Mouse (Mus musculus) urinary bladder, postnatal 10 days (tissue): ENCODE data around the gene Vcam1.

Experiments used
- DNase-seq: peaks from one replicate; pipeline ENCODE4 v3.0.0; 2022; ENCODE audit warnings: low spot score

Vcam1 gene

GRCm38 (mm10) chr3:116126508-116127190 is 2.8 kb downstream of the Vcam1 start:
- DNase-seq, result no peak

GRCm38 (mm10) chr3:116126070-116126469 is 3.4 kb downstream of the Vcam1 start:
- no peak for DNase-seq

- no peak for DNase-seq
These were observed 5.7 kb downstream of the Vcam1 start for GRCm38 (mm10) chr3:116123827-116124226.

DNA sequence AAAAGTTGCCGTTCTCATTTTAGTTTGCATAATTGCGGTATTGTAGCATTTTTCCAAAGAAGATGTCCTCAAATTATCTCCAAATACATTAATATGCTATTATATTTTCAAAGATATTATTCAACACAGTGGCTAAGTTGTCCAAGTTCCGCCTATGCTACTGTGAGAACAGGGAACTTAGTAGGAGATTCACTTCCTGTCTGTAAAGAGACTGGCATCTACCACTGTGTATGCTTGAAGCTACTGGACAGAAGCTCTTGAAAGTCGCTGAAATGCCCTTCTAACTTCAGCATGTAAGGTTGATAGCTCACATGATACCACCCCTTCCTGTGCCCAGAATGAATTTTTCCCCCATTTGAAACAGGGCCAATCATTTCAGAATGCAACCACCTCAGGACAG is 6.8 kb downstream of the Vcam1 start:
- no peak for DNase-seq

DNA sequence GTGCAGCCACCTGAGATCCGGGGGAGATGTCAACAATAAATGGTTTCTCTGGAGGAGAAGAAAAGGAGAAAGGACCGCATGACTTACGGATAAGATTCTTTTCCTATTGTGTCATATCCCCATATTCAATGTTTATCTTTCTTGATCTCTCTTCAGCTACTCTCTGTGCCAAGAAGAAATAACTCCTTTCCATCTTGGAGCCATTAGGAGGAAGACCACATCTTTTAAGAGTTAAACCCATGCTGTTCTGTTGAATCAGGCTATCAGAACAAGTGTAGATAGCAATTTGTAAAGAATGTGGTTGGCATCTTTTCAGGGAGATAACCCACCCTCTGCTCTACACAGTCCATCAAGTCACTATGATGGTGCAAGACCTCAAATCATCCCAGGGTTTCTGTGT is 8.5 kb downstream of the Vcam1 start:
- no peak for DNase-seq

DNA sequence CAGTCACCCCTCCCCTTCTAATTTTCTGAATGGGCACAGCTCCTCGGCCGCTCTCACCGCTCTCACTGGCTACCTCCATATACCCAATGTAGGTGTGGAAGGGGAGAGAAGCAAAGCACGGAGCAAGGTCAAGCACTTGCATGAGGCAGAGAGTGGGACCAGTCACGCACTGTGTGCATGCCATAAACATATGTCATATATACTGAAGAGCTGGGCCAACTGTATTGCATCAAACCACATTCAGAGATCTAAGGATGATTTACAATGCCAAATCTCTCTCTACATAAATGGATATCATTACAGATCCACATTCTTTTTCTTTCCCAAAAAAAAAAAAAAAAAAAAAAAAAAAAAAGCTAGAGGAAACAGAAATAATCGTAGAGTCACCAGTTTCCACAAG is 9.1 kb downstream of the Vcam1 start:
- DNase-seq, result no peak

DNA sequence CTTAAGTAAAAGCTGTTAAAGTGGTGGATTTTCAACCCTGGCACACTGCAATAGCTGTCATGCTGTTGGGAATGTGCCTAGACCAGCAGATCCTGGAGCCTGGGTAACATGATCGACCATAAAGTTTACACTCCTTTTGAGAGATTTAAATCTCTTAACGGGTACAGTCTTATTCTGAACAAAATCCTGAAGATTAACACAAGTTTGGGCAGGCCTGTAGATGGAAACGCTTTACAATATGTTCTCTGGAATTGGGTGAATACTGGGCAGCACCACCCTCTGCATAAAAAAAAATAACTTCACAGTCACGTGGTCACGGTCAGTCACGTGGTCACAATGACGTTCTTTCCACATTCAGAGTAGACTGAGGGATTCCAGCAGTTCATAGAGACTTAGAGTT is 10.3 kb downstream of the Vcam1 start:
- DNase-seq, result no peak

- DNase-seq, result no peak
These were observed 12.4 kb downstream of the Vcam1 start for GRCm38 (mm10) chr3:116117046-116117445.

- no peak for DNase-seq
These were observed 15.0 kb downstream of the Vcam1 start for GRCm38 (mm10) chr3:116114249-116115188.

DNA sequence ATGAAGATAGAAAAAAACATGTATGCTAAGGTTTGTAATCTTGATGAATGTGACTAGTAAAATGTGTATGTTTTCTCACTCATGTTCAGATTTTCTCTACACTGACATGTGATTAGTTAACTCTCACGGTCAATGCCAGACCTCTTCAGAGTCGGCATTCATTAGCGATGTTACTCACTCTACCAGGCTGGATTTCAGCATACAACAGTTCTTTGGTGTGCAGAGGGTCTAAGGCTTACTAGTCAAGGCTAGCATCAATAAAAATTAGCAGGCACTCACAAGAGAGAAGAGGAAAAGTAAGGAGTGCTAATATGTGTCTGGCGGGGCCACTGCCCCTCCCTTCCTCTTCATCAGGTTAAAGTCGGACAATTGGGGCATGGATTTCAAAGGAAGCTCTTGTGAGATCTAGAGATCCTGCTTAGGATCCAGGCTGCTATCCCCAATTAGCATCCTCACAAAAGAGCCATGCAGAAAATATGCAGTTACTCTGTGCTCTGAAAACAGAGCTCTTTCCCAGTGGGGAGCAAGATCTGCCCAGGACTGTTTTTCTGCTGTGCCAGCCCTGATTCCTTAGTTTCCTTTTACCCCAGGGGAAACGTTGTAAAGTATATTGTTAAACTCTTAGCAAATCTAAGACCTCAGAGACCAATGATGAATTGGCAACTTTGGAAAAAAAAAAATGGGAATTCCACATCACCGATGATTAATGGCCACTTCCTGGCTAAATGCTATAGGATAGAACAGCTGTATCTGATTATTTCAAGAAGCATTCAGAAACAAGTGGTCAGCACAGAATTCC is 15.8 kb downstream of the Vcam1 start:
- DNase-seq, result no peak

GRCm38 (mm10) chr3:116112816-116113405 is 16.6 kb downstream of the Vcam1 start:
- DNase-seq, result no peak

- DNase-seq, result no peak
These were observed 23.8 kb downstream of the Vcam1 start for GRCm38 (mm10) chr3:116105713-116106112.

- no peak for DNase-seq
These were observed 24.4 kb downstream of the Vcam1 start for GRCm38 (mm10) chr3:116104866-116105647.

DNA sequence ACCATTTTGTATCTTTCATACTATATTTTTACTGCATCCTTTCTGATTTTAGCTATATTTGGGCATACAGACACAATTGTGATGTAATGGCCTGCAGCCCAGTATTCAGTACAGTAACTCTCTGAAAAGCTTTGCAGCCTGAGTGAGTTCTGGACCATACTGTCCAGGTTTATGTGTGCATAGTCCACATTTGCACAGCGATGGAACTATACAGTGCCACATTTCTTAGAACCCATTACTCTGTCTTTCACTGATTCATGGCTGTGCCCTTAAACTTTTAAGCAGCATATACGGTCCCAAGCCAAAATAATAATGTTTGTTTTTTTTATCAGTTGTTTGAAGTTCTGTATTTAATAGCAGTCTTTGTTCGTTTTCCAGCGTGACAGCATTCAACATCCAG is 25.2 kb downstream of the Vcam1 start:
- no peak for DNase-seq

- no peak for DNase-seq
These were observed 28.6 kb downstream of the Vcam1 start for GRCm38 (mm10) chr3:116100850-116101249.

- DNase-seq, result no peak
These were observed 33.6 kb downstream of the Vcam1 start for GRCm38 (mm10) chr3:116095934-116096333.

GRCm38 (mm10) chr3:116095312-116095711 is 34.2 kb downstream of the Vcam1 start:
- no peak for DNase-seq

- no peak for DNase-seq
These were observed 34.6 kb downstream of the Vcam1 start for GRCm38 (mm10) chr3:116094886-116095285.

DNA sequence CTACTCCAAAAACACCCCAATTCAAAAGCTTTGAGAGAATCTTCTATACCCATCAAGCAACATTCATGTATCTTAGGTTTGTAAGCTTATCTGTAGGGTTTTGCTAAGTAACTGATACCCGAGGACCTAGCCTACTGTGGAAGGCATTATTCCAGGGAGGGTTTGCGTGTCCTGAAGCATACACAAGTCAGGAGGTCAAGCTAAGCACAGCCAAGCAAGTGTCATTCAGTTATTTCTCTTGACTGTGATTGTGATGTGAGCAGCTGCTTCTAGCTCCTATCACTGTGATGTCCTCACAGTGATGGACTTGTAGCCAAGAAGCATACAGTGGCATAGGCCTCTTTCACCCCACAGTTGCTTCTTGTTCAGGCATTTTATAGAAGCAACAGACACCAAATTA is 35.2 kb downstream of the Vcam1 start:
- DNase-seq, result no peak

- DNase-seq, result no peak
These were observed 36.9 kb downstream of the Vcam1 start for GRCm38 (mm10) chr3:116092547-116092946.

DNA sequence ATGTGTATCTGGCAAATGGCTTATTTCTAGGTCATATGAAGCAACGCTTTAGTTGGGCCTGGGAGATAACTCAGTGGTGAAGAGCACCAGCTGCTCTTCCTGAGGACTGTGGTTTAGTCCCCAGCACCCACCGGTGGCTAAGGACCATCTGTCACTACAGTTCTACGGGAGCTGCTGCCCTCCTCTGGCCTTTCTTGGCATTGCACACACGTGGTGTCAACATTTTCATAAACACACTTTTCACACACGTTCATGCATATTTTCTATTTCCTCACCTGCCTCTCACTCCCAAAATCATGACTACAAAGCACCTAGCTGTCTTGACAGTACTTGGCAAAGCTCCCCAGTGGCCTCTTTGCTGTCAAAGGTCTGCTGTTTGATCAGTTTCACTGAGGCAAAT is 37.8 kb downstream of the Vcam1 start:
- no peak for DNase-seq
